ENCODE assay signal across 20 mouse cellular contexts in the genomic region with DNA sequence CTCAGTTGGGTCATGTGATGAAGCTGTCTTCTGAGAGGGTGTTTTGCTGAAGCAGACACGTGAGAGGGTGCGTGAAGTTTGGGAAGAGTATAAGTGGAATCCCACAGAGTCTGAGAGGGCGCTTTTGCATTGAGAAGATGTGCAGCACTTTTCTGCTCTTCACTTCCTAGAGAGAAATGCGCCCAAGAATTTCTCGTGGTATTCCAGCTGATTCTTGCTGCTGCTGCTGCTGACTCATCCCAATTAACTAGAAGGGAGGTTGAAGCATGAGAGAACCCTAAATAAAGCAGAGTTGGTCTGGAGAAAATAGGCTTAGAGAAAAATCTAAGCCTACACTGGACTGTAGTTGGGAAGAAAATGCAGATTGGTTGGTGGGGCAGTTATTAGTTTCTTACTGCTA. TPM values are rescaled to one million over a fixed set of nuclear protein-coding genes. Genes with fewer than 3 reads are reported as not detected.
A peak's percentile ranks its signal among the peaks of the same experiment; 100 is the strongest.
DNase-seq lines count a peak whose midpoint lies in the region; ATAC-seq lines count a peak whose summit lies in the region.
"Had no signal": no experiment of that assay in that cellular context is flagged by ENCODE, and none has a peak within 500 bp of the region (broad histone marks: within the 10 kb centered on the region; RNA-seq: fewer than 3 reads in every experiment).

No protein-coding gene starts in this region.

- peak; percentile 25 to 67 for DNase-seq in frontal cortex, adult 2 months (ENCODE audit: extremely low spot score in 1 of 2, low spot score in 1 of 2)
- no peak for DNase-seq in frontal cortex, postnatal 10 days (ENCODE audit: low spot score in 2 of 2)
- DNase-seq in right cerebral cortex, adult 18-20 months, result peak; percentile 52
- no peak for DNase-seq in right cerebral cortex, postnatal 14 days
- DNase-seq in 3T3-L1 (ENCODE audit: low read depth, low spot score) (peak; percentile 65), NIH3T3 (ENCODE audit: low read depth) (peak; percentile 31)
- DNase-seq in adrenal gland, adult 2 months, result no peak
- DNase-seq: adrenal gland, postnatal 25 days; embryo, embryonic 11 days; gastrocnemius, adult 2 months; gastrocnemius, postnatal 25 days; heart, postnatal 10 days; heart, postnatal 4 days had no signal

- H3K27me3 ChIP-seq in kidney, embryonic 14.5 days (ENCODE audit: control insufficient read depth, insufficient read depth, low read length), result no peaks in the 10 kb centered on the region
- H3K27me3 ChIP-seq: hindbrain, embryonic 12.5 days had no signal

- H3K9me3 ChIP-seq in kidney, embryonic 14.5 days (ENCODE audit: control insufficient read depth, low read length), result no peaks in the 10 kb centered on the region
- H3K9me3 ChIP-seq: embryonic facial prominence, embryonic 15.5 days; forebrain, embryonic 10.5 days; hindbrain, embryonic 12.5 days had no signal

- H3K4me3 ChIP-seq in kidney, embryonic 14.5 days (ENCODE audit: low read length), result no peak overlapping the region
- H3K4me3 ChIP-seq: embryonic facial prominence, embryonic 15.5 days; erythroblast, embryonic 14.5 days; forebrain, embryonic 10.5 days; gastrocnemius, adult 2 months; hindbrain, embryonic 12.5 days had no signal

- ATAC-seq in kidney, embryonic 14.5 days (ENCODE audit: low FRiP score, low TSS enrichment), result no peak
- ATAC-seq: forebrain, embryonic 14.5 days; hindbrain, postnatal 0 days had no signal

- no peak overlapping the region for H3K9ac ChIP-seq in kidney, embryonic 14.5 days (ENCODE audit: low read depth, low read length)
- H3K9ac ChIP-seq: embryonic facial prominence, embryonic 15.5 days; hindbrain, embryonic 12.5 days had no signal

- no peak overlapping the region for H3K4me2 ChIP-seq in kidney, embryonic 14.5 days (replicated peaks; ENCODE audit: low read depth, low read length)
- H3K4me2 ChIP-seq: embryonic facial prominence, embryonic 15.5 days; hindbrain, embryonic 12.5 days had no signal

- no peaks in the 10 kb centered on the region for H3K36me3 ChIP-seq in kidney, embryonic 14.5 days (ENCODE audit: control insufficient read depth, insufficient read depth, low read length)
- H3K36me3 ChIP-seq: embryonic facial prominence, embryonic 15.5 days; forebrain, embryonic 10.5 days; hindbrain, embryonic 12.5 days had no signal

- 84% methylated on average over 5 of the region's 5 CpGs for WGBS in kidney, embryonic 14.5 days

- no peaks in the 10 kb centered on the region for H3K4me1 ChIP-seq in kidney, embryonic 14.5 days (ENCODE audit: control insufficient read depth, insufficient read depth, low read length)
- H3K4me1 ChIP-seq: hindbrain, embryonic 12.5 days had no signal

- no peak overlapping the region for H3K27ac ChIP-seq in kidney, embryonic 14.5 days (ENCODE audit: low read depth, low read length)
- H3K27ac ChIP-seq: embryonic facial prominence, embryonic 15.5 days; forebrain, embryonic 10.5 days; gastrocnemius, adult 2 months; hindbrain, embryonic 12.5 days; hindbrain, postnatal 0 days had no signal

RNA-seq across cellular contexts. Expression of gene Cycs, which starts 17.3 kb away (rescaled TPM):
- polyA plus RNA-seq in frontal cortex, adult 2 months (2012; rRNA removed), result 68.8 and 69.5 TPM in 2 replicates
- 79.5 and 97.6 TPM in 2 replicates for polyA plus RNA-seq in kidney, embryonic 14.5 days (2014; fragmentation: Nextera tagmentation; extraction: Ambion mirVana)
- 10 to 100 TPM; 69.1 to 73.1 TPM for total RNA-seq in adrenal gland, adult 2 months (2021)
- 0.24 and 0.29 TPM in 2 replicates for polyA plus RNA-seq in adrenal gland, adult 2 months (2012; rRNA removed)

RNA-seq across cellular contexts. Expression of gene 4921507P07Rik, which starts 47.4 kb away (rescaled TPM):
- polyA plus RNA-seq in frontal cortex, adult 2 months (2012; rRNA removed), result 0.78 and 0.86 TPM in 2 replicates
- polyA plus RNA-seq in kidney, embryonic 14.5 days (2014; fragmentation: Nextera tagmentation; extraction: Ambion mirVana), result 1.3 and 1.4 TPM in 2 replicates
- under 1 TPM; 0.20 to 0.48 TPM for total RNA-seq in adrenal gland, adult 2 months (2021)
- not detected in 2 replicates for polyA plus RNA-seq in adrenal gland, adult 2 months (2012; rRNA removed)
- total RNA-seq: adrenal gland, postnatal 25 days had no signal
- polyA plus RNA-seq: erythroblast, embryonic 14.5 days had no signal

Comparison
In these comparisons a context has a peak if more than half of its experiments do, and no peak if none do; other contexts are left out.
1. DNase-seq: peak in frontal cortex, adult 2 months (2 of 2), right cerebral cortex, adult 18-20 months (single experiment), 3T3-L1 (single experiment) and NIH3T3 (single experiment); none in frontal cortex, postnatal 10 days (0 of 2), right cerebral cortex, postnatal 14 days (single experiment) and adrenal gland, adult 2 months (single experiment).
2. RNA of gene Cycs, which starts 17.3 kb away (polyA plus RNA-seq): 79.5 to 97.6 TPM in kidney, embryonic 14.5 days and 68.8 to 69.5 TPM in frontal cortex, adult 2 months; 0.24 to 0.29 TPM in adrenal gland, adult 2 months; every median in the first group is over 10 times any median in the second.